Mouse (Mus musculus) frontal cortex, adult 2 months (tissue): ENCODE data around the gene Spen. TPM values are rescaled to one million over a fixed set of nuclear protein-coding genes. Genes with fewer than 3 reads are reported as not detected.

Source experiments
- DNase-seq, 2 experiments: peaks; one replicate each; pipeline ENCODE4 v3.0.0; 2022; ENCODE audit warnings: low spot score in 1 of 2; ENCODE audit errors: extremely low spot score in 1 of 2
- polyA plus RNA-seq: library from polyadenylated mRNA; depleted of rRNA; stranded (reverse); fragments of >200 nt; gene quantifications from 2 replicates; pipeline ENCODE4 v1.2.3, GENCODE M21; 2012

The Spen gene
- polyA plus RNA-seq, 1 experiment: 15.4 TPM

DNA sequence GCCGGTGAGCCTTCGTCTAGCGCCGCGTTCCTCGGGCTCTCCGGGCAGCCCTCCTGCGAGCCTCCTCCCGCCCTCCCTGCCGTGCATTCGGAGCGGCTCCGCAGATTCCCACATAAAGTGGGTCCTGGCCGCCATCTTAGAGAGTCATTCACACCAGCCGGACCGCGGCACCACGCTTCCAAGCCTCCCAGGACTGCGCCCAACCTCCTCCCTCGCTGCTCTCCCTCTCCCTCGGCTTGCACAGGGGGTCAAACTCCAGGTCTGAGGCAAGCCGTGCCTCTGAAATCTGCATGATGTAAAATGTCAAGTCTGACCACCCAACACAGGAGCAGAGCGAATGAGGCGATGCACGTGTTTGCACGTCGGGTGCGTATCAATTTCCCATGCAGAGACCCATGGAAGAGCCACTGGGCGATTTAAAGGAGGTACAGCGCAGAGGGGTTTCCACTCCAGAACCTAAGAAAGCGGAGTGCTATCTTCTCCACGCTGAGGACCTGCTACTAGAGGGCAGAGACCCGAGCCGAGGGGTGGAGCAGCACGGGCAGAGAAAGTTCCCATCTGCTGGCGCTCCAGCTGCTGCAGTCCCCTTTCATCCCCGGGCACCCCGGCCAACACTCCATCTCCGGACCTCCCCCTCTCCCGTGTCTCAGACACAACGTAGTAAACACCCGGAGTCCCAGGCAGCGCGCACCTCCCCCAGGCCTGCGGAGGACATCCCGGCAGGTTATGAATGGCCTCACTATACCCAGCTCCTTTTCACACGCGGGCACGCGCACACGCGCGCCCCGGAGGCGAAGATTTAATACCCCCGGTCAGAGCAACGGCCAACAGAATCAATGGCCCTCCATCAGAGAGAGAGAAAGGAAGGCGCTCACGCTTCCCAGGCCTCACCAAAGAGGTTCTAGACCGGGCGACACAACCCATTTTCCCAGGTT, 1.8 kb downstream of the Spen start:
- DNase-seq: peak in 1 of 2 experiments; percentile 64

GRCm38 (mm10) chr4:141534947-141535680, 3.3 kb downstream of the Spen start:
- DNase-seq: peak in 1 of 2 experiments; percentile 71

GRCm38 (mm10) chr4:141530979-141531378, 7.4 kb downstream of the Spen start:
- no peak for DNase-seq

- no peak for DNase-seq
Measured at GRCm38 (mm10) chr4:141528938-141529337, 9.5 kb downstream of the Spen start.

DNA sequence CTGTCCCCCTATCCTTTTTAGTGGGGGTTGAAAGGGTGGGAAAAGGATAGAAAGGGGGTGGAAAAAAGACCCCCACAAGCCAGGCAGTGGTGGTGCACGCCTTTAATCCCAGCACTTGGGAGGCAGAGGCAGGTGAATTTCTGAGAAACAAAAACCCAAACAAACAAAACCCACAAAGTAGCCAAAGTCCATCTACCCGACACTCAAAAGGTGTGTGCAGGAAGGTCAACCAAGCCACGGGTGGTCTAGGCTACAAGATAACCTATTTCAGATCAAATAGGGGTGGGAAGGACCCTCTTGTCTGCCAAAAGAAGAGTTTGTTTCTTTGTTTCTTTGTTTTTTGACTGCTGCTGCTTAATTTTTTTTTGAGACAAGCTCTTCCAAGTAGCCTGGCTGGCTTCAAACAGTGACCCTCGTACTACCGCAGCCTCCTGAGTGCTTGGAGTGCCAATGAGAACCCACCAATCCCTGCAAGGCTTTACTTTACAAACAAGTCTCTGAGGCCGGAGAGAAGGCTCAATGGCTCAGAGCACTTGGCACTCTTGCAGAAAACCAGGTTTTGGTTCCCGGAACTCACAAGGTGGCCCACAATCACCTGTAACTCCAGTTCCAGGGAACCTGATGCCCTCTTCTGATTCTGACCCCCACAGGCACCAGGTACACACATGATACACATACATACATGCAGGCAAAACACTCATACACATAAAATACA, 11.3 kb downstream of the Spen start:
- no peak for DNase-seq

DNA sequence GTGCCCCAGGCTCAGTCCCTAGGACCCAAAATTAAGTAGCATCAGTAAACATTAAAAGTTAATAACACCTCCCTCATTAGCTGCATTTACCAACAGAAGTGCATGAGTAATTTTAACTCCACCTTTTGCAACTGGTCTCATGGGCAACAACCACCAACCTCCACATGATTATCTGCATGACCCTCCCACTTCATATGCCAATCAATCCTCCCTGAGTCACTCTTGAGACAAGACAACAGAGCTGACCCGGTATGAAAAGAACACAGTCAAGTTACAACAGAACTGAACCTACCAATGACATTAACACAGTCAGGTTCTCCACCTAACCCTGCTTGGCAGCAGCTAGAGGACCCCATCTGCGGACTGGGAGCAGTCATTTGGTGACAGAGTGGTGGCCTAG, 12.5 kb downstream of the Spen start:
- no peak for DNase-seq

DNA sequence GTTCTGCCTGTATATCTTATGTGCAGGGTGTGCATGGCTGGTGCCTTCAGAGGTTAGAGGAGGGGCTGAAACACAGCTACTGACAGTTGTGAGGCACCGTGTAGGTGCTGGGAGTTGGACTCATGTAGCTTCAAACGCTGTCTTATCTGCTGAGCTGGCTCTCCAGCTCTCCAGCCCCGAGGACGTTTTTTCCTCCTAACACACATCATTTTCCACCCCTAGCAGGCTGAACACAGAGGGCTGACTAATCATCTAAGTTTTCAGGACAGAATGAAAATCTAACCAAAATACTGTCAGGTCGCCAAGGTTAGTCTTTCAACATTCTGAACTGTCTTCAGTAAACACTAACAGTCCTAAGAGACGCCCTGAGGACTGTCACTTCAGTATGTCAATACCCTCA, 13.7 kb downstream of the Spen start:
- no peak for DNase-seq

GRCm38 (mm10) chr4:141523128-141523527, 15.3 kb downstream of the Spen start:
- no peak for DNase-seq

GRCm38 (mm10) chr4:141518386-141518785, 20.0 kb downstream of the Spen start:
- DNase-seq: no peak

DNA sequence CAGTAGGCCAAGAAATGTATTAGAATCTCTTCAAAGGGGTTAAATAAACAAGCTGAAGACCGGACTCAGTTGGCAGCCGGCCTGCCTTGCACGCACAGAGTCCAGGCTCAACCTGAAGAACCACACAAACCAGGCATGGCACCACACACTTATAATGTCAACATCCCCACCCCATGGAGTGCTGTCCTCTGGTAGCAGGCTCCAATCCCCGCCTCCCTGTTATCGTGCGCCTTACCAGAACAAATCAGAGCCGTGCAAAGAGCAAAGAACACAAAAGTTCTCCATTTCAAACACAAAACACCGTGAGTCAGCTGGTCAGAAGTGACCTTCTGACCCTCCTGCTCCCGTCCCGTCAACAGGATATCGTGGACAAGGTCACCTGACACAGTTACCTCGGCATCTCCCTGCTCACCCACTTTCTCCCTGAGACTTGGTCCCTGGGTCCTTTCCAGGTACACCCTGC, 24.2 kb downstream of the Spen start:
- no peak for DNase-seq

DNA sequence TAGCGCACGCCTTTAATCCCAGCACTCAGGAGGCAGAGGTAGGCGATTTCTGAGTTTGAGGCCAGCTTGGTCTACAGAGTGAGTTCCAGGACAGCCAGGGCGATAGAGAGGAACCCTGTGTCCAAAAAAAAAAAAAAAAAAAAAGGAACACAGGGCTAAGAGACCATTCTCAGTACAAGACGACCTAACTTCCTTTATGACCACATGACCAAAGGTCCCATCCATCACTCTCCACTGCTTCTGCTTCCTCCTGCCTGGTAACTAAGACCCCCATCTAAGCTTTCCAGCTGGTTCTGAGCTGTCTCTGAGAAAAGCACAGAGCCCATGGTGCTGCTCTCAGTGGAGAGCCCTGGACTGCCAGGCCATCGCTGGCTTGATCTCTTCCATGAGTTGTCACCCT, 26.3 kb downstream of the Spen start:
- no peak for DNase-seq

GRCm38 (mm10) chr4:141510457-141510856, 27.9 kb downstream of the Spen start:
- no peak for DNase-seq

DNA sequence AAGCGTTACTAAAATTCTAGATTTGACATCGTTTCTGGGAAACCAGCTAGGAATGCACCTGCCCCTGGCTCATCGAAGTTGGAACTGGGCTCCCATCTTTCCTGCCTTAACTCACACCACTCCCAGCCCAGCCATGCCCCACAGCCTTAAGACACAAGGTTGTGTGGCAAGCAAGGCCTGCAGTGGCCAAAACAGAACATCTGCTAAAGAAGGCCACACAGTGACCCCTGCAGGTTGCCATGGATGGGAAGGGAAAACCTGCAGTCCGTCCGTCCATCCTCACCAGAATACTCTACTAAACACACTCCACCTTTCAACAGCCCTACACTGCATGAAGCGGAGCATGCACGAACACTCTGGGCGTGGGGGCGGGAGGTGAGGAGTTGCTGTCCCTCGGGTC, 31.5 kb downstream of the Spen start:
- no peak for DNase-seq

GRCm38 (mm10) chr4:141506352-141506751, 32.0 kb downstream of the Spen start:
- DNase-seq: peak; percentile 55 to 77

GRCm38 (mm10) chr4:141505810-141506209, 32.6 kb downstream of the Spen start:
- no peak for DNase-seq

GRCm38 (mm10) chr4:141504471-141504870, 33.9 kb downstream of the Spen start:
- no peak for DNase-seq

DNA sequence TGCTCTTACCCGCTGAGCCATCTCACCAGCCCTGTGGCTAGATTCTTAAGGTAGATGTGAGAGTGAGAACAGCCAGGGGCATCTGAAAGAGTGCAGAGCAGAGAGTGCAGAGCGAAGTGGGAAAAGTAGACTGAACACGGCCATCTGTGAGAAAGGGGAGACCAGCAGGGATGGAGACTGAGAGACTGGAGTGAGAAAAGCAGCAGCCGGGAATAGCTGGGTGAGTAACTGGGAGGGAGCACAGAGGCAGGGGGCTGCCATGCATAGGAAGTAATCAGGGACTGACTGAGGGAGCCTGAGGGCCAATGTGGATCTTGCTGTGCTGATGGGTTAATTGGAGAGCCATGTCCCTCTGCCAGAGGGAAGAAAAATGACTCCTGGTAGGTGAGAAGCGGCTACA, 35.7 kb downstream of the Spen start:
- no peak for DNase-seq

- DNase-seq: peak in 1 of 2 experiments; percentile 60
Measured at GRCm38 (mm10) chr4:141501058-141501457, 37.3 kb downstream of the Spen start.

DNA sequence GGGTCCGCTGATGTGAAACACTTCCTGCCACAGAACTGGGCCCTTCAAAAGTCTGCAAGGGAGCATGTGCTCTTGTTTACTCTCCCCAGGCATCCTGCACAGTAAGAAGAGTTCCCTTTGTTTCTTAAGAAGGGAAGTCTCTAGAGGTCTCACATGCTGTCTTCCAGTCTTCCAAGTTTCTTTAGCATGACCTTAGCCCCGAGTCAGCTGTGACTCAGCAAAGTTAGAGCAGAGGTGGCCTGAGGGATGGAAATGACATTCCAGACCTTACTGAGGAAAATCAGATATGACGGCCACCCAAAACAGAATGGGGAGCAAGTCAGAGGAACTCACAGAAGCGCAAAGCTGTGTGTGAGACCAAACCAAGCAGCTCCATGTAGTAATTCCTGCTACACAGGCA, 37.8 kb downstream of the Spen start:
- no peak for DNase-seq

DNA sequence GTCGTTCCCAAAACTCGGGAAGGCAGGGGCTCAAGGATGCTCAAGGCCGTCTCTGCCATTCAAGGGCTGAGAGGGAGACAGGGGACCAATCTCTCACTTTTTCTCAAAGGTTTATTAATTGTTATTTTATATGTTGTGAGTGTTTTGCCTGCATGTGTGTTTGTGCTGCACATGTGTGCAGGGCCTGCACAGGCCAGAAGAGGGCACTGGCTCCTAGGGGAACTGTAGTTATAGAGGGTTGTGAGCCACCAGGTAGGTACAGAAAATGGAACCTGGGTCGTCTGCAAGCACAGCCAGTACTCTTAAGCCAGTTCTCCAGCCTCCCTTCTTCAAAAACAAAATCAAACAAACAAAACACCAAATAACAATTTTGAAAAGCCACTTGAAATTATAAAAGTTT, 49.7 kb downstream of the Spen start:
- DNase-seq: no peak

GRCm38 (mm10) chr4:141487581-141487980, 50.8 kb downstream of the Spen start:
- DNase-seq: no peak
